Mouse (Mus musculus) embryonic facial prominence, embryonic 14.5 days (tissue): Measurements from ENCODE around the gene Bsg. TPM values are rescaled to one million over a fixed set of nuclear protein-coding genes. Genes with fewer than 3 reads are reported as not detected.
A peak's percentile ranks its signal among the peaks of the same experiment; 100 is the strongest.
"Not testable (repeated sequence)": the region's sequence is repeated elsewhere in the genome, so short reads cannot be mapped to it uniquely, and the experiment has no call there.

Experiments
- ATAC-seq: fragments of 200-750 bp; cut with Nextera tagmentation; 2 replicates; pipeline ENCODE4 v1.8.0; 2017; ENCODE audit warnings: low read depth, moderate number of reproducible peaks, moderate TSS enrichment
- DNase-seq: peaks from one replicate; pipeline ENCODE4 v3.0.0-alpha.2; 2015; ENCODE audit warnings: low spot score
- H3K27ac ChIP-seq: fragments of 300-500 bp; sonication (generic); replicated peaks from 2 replicates; pipeline ENCODE4 v1.5.1; 2014; ENCODE audit warnings: low read depth, mild to moderate bottlenecking, low read length, moderate library complexity
- H3K27me3 ChIP-seq: fragments of 300-500 bp; sonication (generic); replicated peaks from 2 replicates; pipeline ENCODE4 v1.6.1; 2014; ENCODE audit warnings: low read length; ENCODE audit not compliant: control insufficient read depth, insufficient read depth
- H3K36me3 ChIP-seq: fragments of 300-500 bp; sonication (generic); 2 replicates; pipeline ENCODE4 v1.6.1; 2014; ENCODE audit warnings: low read length, mixed read lengths; ENCODE audit not compliant: control insufficient read depth, insufficient read depth
- H3K4me1 ChIP-seq: fragments of 300-500 bp; sonication (generic); 2 replicates; pipeline ENCODE4 v1.6.1; 2014; ENCODE audit warnings: antibody characterized with exemption, low read length; ENCODE audit not compliant: control insufficient read depth, insufficient read depth
- H3K4me2 ChIP-seq: fragments of 300-500 bp; sonication (generic); 2 replicates; pipeline ENCODE4 v1.6.1; 2014; ENCODE audit warnings: low read depth, mild to moderate bottlenecking, low read length, moderate library complexity, mixed read lengths
- H3K4me3 ChIP-seq: fragments of 300-500 bp; sonication (generic); 2 replicates; pipeline ENCODE4 v1.5.1; 2014; ENCODE audit warnings: low read depth, mild to moderate bottlenecking, low read length
- H3K9ac ChIP-seq: fragments of 300-500 bp; sonication (generic); 2 replicates; pipeline ENCODE4 v1.6.1; 2014; ENCODE audit warnings: low read depth, mild to moderate bottlenecking, low read length, moderate library complexity, mixed read lengths
- H3K9me3 ChIP-seq: fragments of 300-500 bp; sonication (generic); 2 replicates; pipeline ENCODE4 v1.6.1; 2016; ENCODE audit warnings: low read length; ENCODE audit not compliant: control insufficient read depth
- WGBS: fragments of 180-500 bp; shearing (Covaris S2); extraction: QIAGEN DNeasy Blood & Tissue Kit; methylation state at CpG from one replicate; pipeline ENCODE4 v1.1.7; 2014; 5-methylcytosine and 5-hydroxymethylcytosine counted together
- polyA plus RNA-seq: library from polyadenylated mRNA; unstranded; fragments of >200 nt; fragmentation: Nextera tagmentation; extraction: Ambion mirVana; gene quantifications from 2 replicates; pipeline ENCODE4 v1.2.1, GENCODE M21; 2014

The Bsg gene
- polyA plus RNA-seq, 1 experiment from 2014 or later: 846 TPM

GRCm38 (mm10) chr10:79695231-79696128 is 8.8 kb upstream of the Bsg start:
- no peaks in the 10 kb centered on the region for H3K9me3 ChIP-seq
- peak; percentile 81 for DNase-seq
- no peak overlapping the region for H3K9ac ChIP-seq
- peak overlapping the region; percentile 65 for H3K27ac ChIP-seq
- peaks cover 9% of the 10 kb centered on the region; the same call in 1 of the 2 replicates for H3K4me1 ChIP-seq
- ATAC-seq: 0 out of 2 replicates have a peak, but pooled peaks have one; percentile 9
- no peaks in the 10 kb centered on the region for H3K36me3 ChIP-seq
- WGBS: 47% methylated on average over 13 of the region's 13 CpGs
- no peak overlapping the region for H3K4me3 ChIP-seq
- no peak overlapping the region; the same call in 1 of the 2 replicates for H3K4me2 ChIP-seq
- no peaks in the 10 kb centered on the region for H3K27me3 ChIP-seq

GRCm38 (mm10) chr10:79696129-79696651 is 8.1 kb upstream of the Bsg start:
- WGBS: 27% methylated on average over 9 of the region's 9 CpGs
- peak; percentile 72 for DNase-seq
- Histone ChIP-seq H3K4me2 (no peak overlapping the region; the same call in 1 of the 2 replicates), H3K27me3 (no peaks in the 10 kb centered on the region), H3K4me3 (no peak overlapping the region), H3K9me3 (no peaks in the 10 kb centered on the region), H3K36me3 (no peaks in the 10 kb centered on the region), H3K4me1 (peaks cover 9% of the 10 kb centered on the region; the same call in 1 of the 2 replicates), H3K27ac (peak overlapping the region; percentile 65), H3K9ac (no peak overlapping the region)
- ATAC-seq: peak; percentile 48; the same call in 1 of the 2 replicates

- Histone ChIP-seq H3K27me3 (no peaks in the 10 kb centered on the region), H3K9me3 (no peaks in the 10 kb centered on the region), H3K4me2 (no peak overlapping the region), H3K9ac (no peak overlapping the region), H3K4me1 (peaks cover 12% of the 10 kb centered on the region; the same call in 1 of the 2 replicates), H3K36me3 (no peaks in the 10 kb centered on the region), H3K27ac (no peak overlapping the region), H3K4me3 (no peak overlapping the region)
- DNase-seq (no peak), ATAC-seq (no peak)
- 70% methylated on average over 6 of the region's 6 CpGs for WGBS
These were observed 6.4 kb upstream of the Bsg start for GRCm38 (mm10) chr10:79697916-79698315.

GRCm38 (mm10) chr10:79698459-79698858 is 5.8 kb upstream of the Bsg start:
- whole genome bisulfite sequencing: 96% methylated on average over 6 of the region's 6 CpGs
- DNase-seq (no peak), ATAC-seq (no peak)
- H3K4me1 ChIP-seq: peaks cover 12% of the 10 kb centered on the region; the same call in 1 of the 2 replicates
- H3K9me3 ChIP-seq: no peaks in the 10 kb centered on the region
- no peak overlapping the region for H3K4me2 ChIP-seq
- H3K36me3 ChIP-seq: no peaks in the 10 kb centered on the region
- no peak overlapping the region for H3K9ac ChIP-seq
- no peak overlapping the region for H3K27ac ChIP-seq
- no peak overlapping the region for H3K4me3 ChIP-seq
- no peaks in the 10 kb centered on the region for H3K27me3 ChIP-seq

GRCm38 (mm10) chr10:79700676-79701075 is 3.6 kb upstream of the Bsg start:
- no peak overlapping the region for H3K9ac ChIP-seq
- no peak for ATAC-seq
- no peaks in the 10 kb centered on the region for H3K9me3 ChIP-seq
- DNase-seq: no peak
- no peaks in the 10 kb centered on the region for H3K36me3 ChIP-seq
- H3K4me1 ChIP-seq: peaks cover 16% of the 10 kb centered on the region
- H3K27me3 ChIP-seq: no peaks in the 10 kb centered on the region
- H3K4me2 ChIP-seq: no peak overlapping the region
- WGBS: 43% methylated on average over 7 of the region's 7 CpGs
- no peak overlapping the region for H3K4me3 ChIP-seq
- H3K27ac ChIP-seq: no peak overlapping the region

- H3K9me3 ChIP-seq: no peaks in the 10 kb centered on the region
- H3K27me3 ChIP-seq: no peaks in the 10 kb centered on the region
- H3K4me2 ChIP-seq: no peak overlapping the region
- no peak overlapping the region for H3K4me3 ChIP-seq
- H3K4me1 ChIP-seq: peaks cover 21% of the 10 kb centered on the region
- no peak overlapping the region for H3K9ac ChIP-seq
- peaks cover 2% of the 10 kb centered on the region; the same call in 1 of the 2 replicates for H3K36me3 ChIP-seq
- H3K27ac ChIP-seq: no peak overlapping the region
- no peak for ATAC-seq
- 37% methylated on average over 10 of the region's 10 CpGs for WGBS
- DNase-seq: no peak
These were observed 2.7 kb upstream of the Bsg start for GRCm38 (mm10) chr10:79701443-79702129.

GRCm38 (mm10) chr10:79702970-79703369 is 1.3 kb upstream of the Bsg start:
- H3K4me3 ChIP-seq, H3K9ac ChIP-seq, H3K4me2 ChIP-seq, H3K27me3 ChIP-seq, ATAC-seq, H3K9me3 ChIP-seq, H3K27ac ChIP-seq, H3K36me3 ChIP-seq, DNase-seq: not testable (repeated sequence)
- 88% methylated on average over 2 of the region's 4 CpGs for WGBS
- peaks cover 23% of the 10 kb centered on the region for H3K4me1 ChIP-seq

GRCm38 (mm10) chr10:79703541-79703940 is 750 bp upstream of the Bsg start:
- peak overlapping the region; percentile 89 for H3K4me3 ChIP-seq
- DNase-seq (no peak), ATAC-seq (no peak)
- no peaks in the 10 kb centered on the region for H3K9me3 ChIP-seq
- H3K4me1 ChIP-seq: peaks cover 23% of the 10 kb centered on the region
- peak overlapping the region; percentile 94 for H3K4me2 ChIP-seq
- H3K9ac ChIP-seq: peak overlapping the region; percentile 60; the same call in 1 of the 2 replicates
- peaks cover 11% of the 10 kb centered on the region for H3K36me3 ChIP-seq
- peak overlapping the region; percentile 61; the same call in 1 of the 2 replicates for H3K27ac ChIP-seq
- H3K27me3 ChIP-seq: no peaks in the 10 kb centered on the region
- 74% methylated on average over 10 of the region's 10 CpGs for WGBS
